Mouse (Mus musculus): Measurements from ENCODE around the gene Crebl2.

Crebl2 gene

DNA sequence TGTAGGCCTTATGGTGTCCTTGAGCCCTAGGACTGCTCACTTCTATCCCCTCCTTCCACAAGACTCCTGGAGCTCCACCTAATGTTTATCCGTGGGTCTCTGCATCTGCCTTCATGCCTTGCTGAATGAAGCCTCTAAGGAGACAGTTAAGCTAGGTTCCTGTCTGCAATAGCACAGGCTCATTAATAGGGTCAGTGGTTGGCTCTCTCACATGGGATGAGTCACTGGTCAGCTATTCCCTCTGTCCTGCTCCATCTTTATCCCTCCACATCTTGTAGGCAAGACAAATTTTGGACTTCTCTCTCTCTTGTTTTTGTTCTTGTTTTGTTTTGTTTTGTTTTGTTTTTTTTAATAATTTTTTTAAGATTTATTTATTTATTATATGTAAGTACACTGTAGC is 75.9 kb downstream of the Crebl2 start:
- no peak for DNase-seq (ENCODE audit: low read depth, low spot score)

All from mesoderm, embryonic 11.5 days (tissue).